Mouse (Mus musculus) layer of hippocampus, adult 9-11 months (tissue): Measurements from ENCODE around the gene Wnk2.

Experiments used
- DNase-seq: peaks from one replicate; pipeline ENCODE4 v3.0.0; 2022

Wnk2 gene

GRCm38 (mm10) chr13:49028757-49029539, 118.9 kb downstream of the Wnk2 start:
- no peak for DNase-seq

- no peak for DNase-seq
These were observed 120.8 kb downstream of the Wnk2 start for GRCm38 (mm10) chr13:49027057-49027456.

GRCm38 (mm10) chr13:49025521-49025920, 122.3 kb downstream of the Wnk2 start:
- DNase-seq: no peak

- no peak for DNase-seq
These were observed 123.1 kb downstream of the Wnk2 start for GRCm38 (mm10) chr13:49024763-49025162.

GRCm38 (mm10) chr13:49021693-49022092, 126.1 kb downstream of the Wnk2 start:
- DNase-seq: no peak

GRCm38 (mm10) chr13:49020152-49020551, 127.7 kb downstream of the Wnk2 start:
- DNase-seq: peak; percentile 32

- no peak for DNase-seq
These were observed 130.4 kb downstream of the Wnk2 start for GRCm38 (mm10) chr13:49017375-49017774.

GRCm38 (mm10) chr13:49016311-49016761, 131.5 kb downstream of the Wnk2 start:
- peak; percentile 95 for DNase-seq

GRCm38 (mm10) chr13:49015366-49016306, 132.2 kb downstream of the Wnk2 start:
- DNase-seq: no peak

- DNase-seq: no peak
These were observed 134.5 kb downstream of the Wnk2 start for GRCm38 (mm10) chr13:49013206-49013794.

- DNase-seq: peak; percentile 36
These were observed 146.1 kb downstream of the Wnk2 start for GRCm38 (mm10) chr13:49001691-49002090.

GRCm38 (mm10) chr13:48998591-48998990, 149.2 kb downstream of the Wnk2 start:
- peak; percentile 54 for DNase-seq

GRCm38 (mm10) chr13:48996731-48997130, 151.1 kb downstream of the Wnk2 start:
- no peak for DNase-seq

- DNase-seq: no peak
These were observed 152.9 kb downstream of the Wnk2 start for GRCm38 (mm10) chr13:48994903-48995302.

- peak; percentile 34 for DNase-seq
These were observed 154.9 kb downstream of the Wnk2 start for GRCm38 (mm10) chr13:48992914-48993313.

GRCm38 (mm10) chr13:48990138-48990537, 157.7 kb downstream of the Wnk2 start:
- no peak for DNase-seq
